Mouse (Mus musculus) adrenal gland, postnatal 14 days (tissue): Measurements from ENCODE around the gene Farp2. TPM values are rescaled to one million over a fixed set of nuclear protein-coding genes. Genes with fewer than 3 reads are reported as not detected.
"Not testable (repeated sequence)": the region's sequence is repeated elsewhere in the genome, so short reads cannot be mapped to it uniquely, and the experiment has no call there.

Experiments used
- DNase-seq: peaks from one replicate; pipeline ENCODE4 v3.0.0; 2021; ENCODE audit warnings: mixed read lengths
- long read RNA-seq, 2 experiments: library from polyadenylated mRNA; stranded (forward); transcript quantifications; one replicate each; pipeline ENCODE4 v2.0.0; 2021
- total RNA-seq: library from RNA; stranded (reverse); gene quantifications from 2 replicates; pipeline ENCODE4 v1.2.3, GENCODE M21; 2021

Gene Farp2
- total RNA-seq = 17.3 and 19.5 TPM in 2 replicates
- long read RNA-seq, experiment 1, transcript Farp2-201 (27 exons, 3,937 nt) = major isoform, 10 of 13 reads
- long read RNA-seq, experiment 1, partial matches to known transcripts = 0 of 13 reads
- long read RNA-seq, experiment 1, other reads (novel, unspliced or antisense) = 3 of 13 reads
- long read RNA-seq, experiment 2, partial matches to known transcripts = 2 of 6 reads
- long read RNA-seq, experiment 2, other reads (novel, unspliced or antisense) = 0 of 6 reads

GRCm38 (mm10) chr1:93511585-93512350 lies at the start of gene Farp2:
Farp2 (plus strand) TSS chr1:93512079.
- DNase-seq = peak; percentile 98

- DNase-seq = no peak
Measured at GRCm38 (mm10) chr1:93465066-93465465, 46.8 kb upstream of the Farp2 start.

GRCm38 (mm10) chr1:93465746-93466145 lies 46.1 kb upstream of the Farp2 start:
- peak; percentile 11 for DNase-seq

DNA sequence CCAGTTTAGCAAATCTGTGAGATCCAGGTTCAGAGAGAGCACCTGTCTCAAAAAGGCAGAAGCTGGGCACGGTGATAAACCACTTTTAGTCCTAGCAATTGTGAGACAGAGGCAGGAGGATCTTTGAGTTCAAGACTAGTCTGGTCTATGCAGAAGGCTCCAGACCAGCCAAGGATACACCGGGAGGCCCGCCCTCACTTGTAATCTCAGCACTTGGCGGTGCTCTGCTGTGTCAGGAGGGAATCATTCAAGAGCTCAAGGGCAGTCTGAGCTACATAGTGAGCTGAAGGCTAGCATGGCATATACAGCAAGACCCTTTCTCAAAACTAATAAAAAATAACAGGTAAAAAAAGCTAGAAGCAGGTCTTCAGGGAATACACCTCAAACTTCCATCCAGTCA lies 43.3 kb upstream of the Farp2 start:
- DNase-seq = peak; percentile 52

- DNase-seq = no peak
Measured at GRCm38 (mm10) chr1:93475694-93476093, 36.2 kb upstream of the Farp2 start.

- DNase-seq = peak; percentile 99
Measured at GRCm38 (mm10) chr1:93477758-93478585, 33.9 kb upstream of the Farp2 start.

DNA sequence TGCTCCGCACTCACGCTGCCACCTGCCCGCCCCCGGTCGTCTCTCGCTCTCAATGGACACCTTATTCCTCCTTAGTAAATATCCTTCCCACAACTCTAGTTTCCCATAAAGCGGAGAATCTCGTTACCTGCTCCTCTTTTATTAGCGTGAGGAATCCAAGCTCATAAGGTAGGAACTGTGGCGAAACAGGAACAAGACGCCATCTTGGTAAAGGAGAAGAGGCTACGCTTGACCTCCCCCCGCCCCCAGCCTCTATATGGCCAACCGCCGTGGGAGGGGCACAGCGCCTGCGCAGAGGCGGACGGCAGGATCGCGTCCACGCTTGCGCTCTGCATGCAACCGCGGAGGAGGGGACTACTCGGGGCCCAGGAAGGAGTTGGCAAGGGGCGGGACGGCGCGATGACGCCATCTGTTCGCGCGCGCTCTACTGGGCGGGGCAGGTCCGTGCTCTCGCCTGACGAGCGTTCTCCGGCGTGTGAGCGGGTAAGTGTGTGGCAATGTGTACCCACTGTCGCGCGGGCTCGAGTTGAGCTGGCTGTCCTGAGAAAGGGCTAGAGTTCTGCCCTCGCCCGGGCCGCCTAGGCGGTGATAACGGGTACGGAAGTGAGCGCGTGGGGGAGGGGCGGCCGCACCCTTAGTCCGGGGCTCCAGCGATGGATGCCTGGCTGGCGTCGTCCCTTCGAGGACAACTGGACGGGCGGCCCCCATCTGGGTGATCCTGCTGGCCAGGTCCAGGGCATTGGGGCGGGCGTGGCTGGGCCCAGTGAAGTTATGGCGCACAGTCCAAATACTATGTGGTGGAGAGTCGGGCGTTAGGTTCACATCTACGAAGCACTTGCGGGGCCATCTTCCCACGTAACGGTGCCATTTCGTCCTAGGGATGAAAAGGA lies 33.0 kb upstream of the Farp2 start, which contains the start of gene Hdlbp:
Hdlbp (minus strand) TSS at position 230 of the 890 bp plus-strand sequence.
- peak; percentile 100 for DNase-seq

DNA sequence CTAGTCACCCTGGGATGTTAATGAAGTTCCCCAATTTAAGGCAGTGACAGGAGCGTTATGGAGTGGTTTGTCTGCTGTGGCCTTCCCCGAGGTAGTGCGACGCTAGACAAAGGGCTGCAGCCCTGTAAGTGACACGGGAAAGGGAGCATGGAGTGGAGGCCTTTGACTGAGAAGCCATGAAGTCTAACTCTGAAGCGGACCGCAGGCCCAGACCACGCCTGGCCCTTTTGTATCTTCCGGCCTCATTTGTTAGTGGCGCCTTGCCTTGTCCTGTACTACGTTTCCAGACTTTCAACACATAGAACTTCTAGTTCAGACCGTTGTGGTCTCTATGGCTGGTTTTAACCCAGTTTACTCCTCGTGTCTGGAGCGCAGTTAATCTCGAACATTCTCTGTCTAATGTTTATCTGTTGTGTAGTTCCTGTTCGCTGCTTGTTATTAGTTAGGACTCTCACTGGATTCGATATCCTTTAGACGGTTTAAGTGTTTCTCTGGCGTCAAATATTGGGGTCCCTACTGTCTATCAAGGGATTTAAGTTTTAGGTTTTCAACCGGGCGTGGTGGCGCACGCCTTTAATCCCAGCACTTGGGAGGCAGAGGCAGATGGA lies 32.3 kb upstream of the Farp2 start:
- DNase-seq = peak; percentile 47

DNA sequence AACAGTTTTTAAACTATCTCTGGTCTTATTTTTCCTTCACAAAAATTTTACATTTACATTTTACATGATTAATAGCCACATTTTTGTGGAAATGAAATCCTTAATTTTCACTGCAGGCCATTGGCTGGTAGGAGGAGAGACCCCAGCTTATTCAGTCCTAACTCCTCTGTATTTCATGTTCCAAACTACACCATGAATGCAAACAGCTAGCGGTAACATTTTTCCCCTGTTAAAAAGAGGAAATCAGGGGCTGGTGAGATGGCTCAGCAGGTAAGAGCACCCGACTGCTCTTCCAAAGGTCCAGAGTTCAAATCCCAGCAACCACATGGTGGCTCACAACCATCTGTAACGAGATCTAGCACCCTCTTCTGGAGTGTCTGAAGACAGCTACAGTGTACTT lies 25.6 kb upstream of the Farp2 start:
- DNase-seq = not testable (repeated sequence)

DNA sequence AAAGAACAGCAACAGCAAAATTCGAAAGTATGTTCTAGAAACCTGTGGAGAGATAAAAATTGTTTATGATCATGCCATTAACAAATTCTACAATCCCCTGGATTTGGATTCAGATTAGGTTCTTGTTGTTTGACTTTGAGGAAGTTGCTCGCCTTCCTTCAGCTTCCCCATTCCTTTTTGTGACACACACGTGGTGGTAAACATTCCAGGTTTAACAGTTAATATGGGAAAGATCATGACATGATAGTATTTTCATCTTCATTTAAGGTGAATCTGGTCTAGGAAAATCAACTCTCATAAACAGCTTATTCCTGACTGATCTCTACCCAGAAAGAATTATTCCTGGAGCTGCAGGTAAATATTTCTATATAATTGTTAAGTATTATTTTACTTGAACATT lies 16.6 kb upstream of the Farp2 start:
- DNase-seq = no peak

DNA sequence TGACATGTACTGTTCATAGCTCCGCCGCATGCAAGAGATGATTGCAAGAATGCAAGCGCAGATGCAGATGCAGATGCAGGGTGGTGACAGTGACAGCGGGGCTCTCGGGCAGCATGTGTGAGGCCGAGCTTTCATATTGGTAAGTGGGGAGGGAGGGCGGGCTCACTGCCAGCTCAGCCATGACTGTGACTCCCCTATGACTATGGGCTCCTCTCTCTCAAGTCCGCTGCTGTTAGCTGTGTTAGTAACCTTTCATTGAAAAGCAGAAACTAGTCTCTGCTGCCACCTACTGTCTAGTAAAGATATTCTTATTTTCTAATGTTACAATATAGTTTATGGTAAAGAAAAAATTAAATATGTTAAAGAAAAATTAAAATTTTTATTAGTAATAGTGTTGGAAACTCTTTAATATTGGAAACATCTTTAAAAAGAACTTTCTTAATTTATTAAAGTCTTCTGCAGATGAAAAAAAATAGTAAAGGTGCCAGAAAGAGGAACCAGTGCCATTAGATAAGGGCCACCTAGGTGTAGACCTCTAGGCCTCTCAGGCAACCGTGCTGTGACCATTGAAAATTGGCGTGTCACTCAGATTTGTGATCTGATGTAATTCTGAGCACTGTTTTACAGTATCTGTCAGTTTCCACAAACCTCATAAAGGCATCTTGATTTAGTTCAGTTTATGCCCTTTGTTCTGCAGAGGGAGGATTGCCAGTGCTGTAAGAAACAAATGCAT lies 4.8 kb upstream of the Farp2 start:
- peak; percentile 24 for DNase-seq

DNA sequence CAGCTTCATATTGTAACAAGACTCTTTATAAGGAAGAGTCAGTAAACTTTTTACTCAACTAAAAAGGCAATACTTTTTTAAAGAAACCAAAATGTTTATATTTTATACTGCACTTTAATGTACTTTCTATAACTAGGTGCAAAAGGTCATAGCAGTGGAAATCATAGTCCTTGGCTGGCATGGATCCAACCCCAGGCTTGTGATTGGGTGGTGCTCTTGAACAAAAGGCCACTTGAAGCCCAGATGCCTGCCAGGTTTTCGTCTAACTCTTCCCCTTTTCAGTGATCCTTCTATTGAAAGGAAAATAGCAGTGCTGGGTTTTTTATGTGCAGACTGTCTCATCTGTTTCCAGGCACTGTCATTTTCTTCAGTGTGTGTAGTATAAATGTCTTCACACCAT lies 3.3 kb upstream of the Farp2 start:
- DNase-seq = not testable (repeated sequence)

- no peak for DNase-seq
Measured at GRCm38 (mm10) chr1:93512351-93512690, 442 bp downstream of the Farp2 start.

- DNase-seq = no peak
Measured at GRCm38 (mm10) chr1:93513221-93513620, 1.3 kb downstream of the Farp2 start.

- no peak for DNase-seq
Measured at GRCm38 (mm10) chr1:93521491-93521890, 9.6 kb downstream of the Farp2 start.

GRCm38 (mm10) chr1:93522325-93522724 lies 10.4 kb downstream of the Farp2 start:
- DNase-seq = no peak

GRCm38 (mm10) chr1:93529801-93530200 lies 17.9 kb downstream of the Farp2 start:
- no peak for DNase-seq

- no peak for DNase-seq
Measured at GRCm38 (mm10) chr1:93537227-93537626, 25.3 kb downstream of the Farp2 start.

- no peak for DNase-seq
Measured at GRCm38 (mm10) chr1:93543196-93543595, 31.3 kb downstream of the Farp2 start.

GRCm38 (mm10) chr1:93547286-93547685 lies 35.4 kb downstream of the Farp2 start:
- no peak for DNase-seq

GRCm38 (mm10) chr1:93551427-93551826 lies 39.5 kb downstream of the Farp2 start:
- DNase-seq = no peak
